Mouse (Mus musculus) ES-E14 (cell line): ENCODE results near the gene Zfp423. TPM values are rescaled to one million over a fixed set of nuclear protein-coding genes. Genes with fewer than 3 reads are reported as not detected.

Source experiments
- DNase-seq: peaks from one replicate; pipeline ENCODE4 v3.0.0-alpha.2; 2013; ENCODE audit warnings: low read depth, low spot score
- H3K27ac ChIP-seq: 2 replicates; pipeline ENCODE4 v1.5.1; 2012; ENCODE audit warnings: low read depth, mild to moderate bottlenecking, low read length, moderate library complexity, mixed read lengths; ENCODE audit not compliant: poor library complexity, insufficient read depth, severe bottlenecking
- H3K36me3 ChIP-seq: 2 replicates; pipeline ENCODE4 v1.6.1; 2012; ENCODE audit warnings: mild to moderate bottlenecking, low read length, moderate library complexity, mixed read lengths; ENCODE audit not compliant: control insufficient read depth, poor library complexity, insufficient read depth, severe bottlenecking
- H3K4me1 ChIP-seq, 2 experiments: fragments of 150-350 bp in 1 of 2; sonication (generic) in 1 of 2; 2 replicates each; pipeline ENCODE4 v1.6.1; 2012; ENCODE audit warnings: low read length in 2 of 2, mild to moderate bottlenecking in 1 of 2, mixed read lengths in 1 of 2; ENCODE audit not compliant: control insufficient read depth in 2 of 2, insufficient read depth in 2 of 2, poor library complexity in 1 of 2
- H3K4me3 ChIP-seq, 2 experiments: fragments of 150-350 bp in 1 of 2; sonication (generic) in 1 of 2; 2 replicates each; pipeline ENCODE4 v1.5.1; 2012; ENCODE audit warnings: low read length in 2 of 2, low read depth in 1 of 2, mild to moderate bottlenecking in 1 of 2, mixed read lengths in 1 of 2; ENCODE audit not compliant: insufficient read depth in 1 of 2, poor library complexity in 1 of 2, severe bottlenecking in 1 of 2
- H3K9ac ChIP-seq: 2 replicates; pipeline ENCODE4 v1.6.1; 2012; ENCODE audit warnings: low read depth, mild to moderate bottlenecking, low read length, mixed read lengths; ENCODE audit not compliant: poor library complexity, insufficient read depth, severe bottlenecking
- H3K9me3 ChIP-seq: fragments of 150-350 bp; sonication (generic); 2 replicates; pipeline ENCODE4 v1.6.1; 2012; ENCODE audit warnings: low read depth, mild to moderate bottlenecking, low read length; ENCODE audit not compliant: control insufficient read depth, insufficient read depth
- CHD2 ChIP-seq: IDR thresholded peaks from 2 replicates; pipeline ENCODE4 v1.6.1; 2014; ENCODE audit warnings: mild to moderate bottlenecking, low read depth, low read length, inconsistent platforms
- HCFC1 ChIP-seq: IDR thresholded peaks from 2 replicates; pipeline ENCODE4 v1.6.1; 2012; ENCODE audit warnings: low read length, inconsistent platforms, borderline replicate concordance; ENCODE audit not compliant: insufficient read depth
- MAFK ChIP-seq: IDR thresholded peaks from 2 replicates; pipeline ENCODE4 v1.6.1; 2014; ENCODE audit warnings: mild to moderate bottlenecking, low read depth, low read length, inconsistent platforms; ENCODE audit not compliant: insufficient read depth
- ZC3H11A ChIP-seq: IDR thresholded peaks from 2 replicates; pipeline ENCODE4 v1.6.1; 2012; ENCODE audit warnings: low read depth, mild to moderate bottlenecking, inconsistent platforms, low read length, borderline replicate concordance
- ZNF384 ChIP-seq: IDR thresholded peaks from 2 replicates; pipeline ENCODE4 v1.6.1; 2012; ENCODE audit warnings: low read depth, low read length, inconsistent platforms
- in situ Hi-C, 2 experiments: fragments of 600-800 bp; cut with MboI; formaldehyde crosslinking; loops; one replicate each; pipeline ENCODE4 v1.15.1; 2025; ENCODE audit warnings: low sequenced_read_pairs in 2 of 2, inconsistent platforms in 1 of 2; ENCODE audit not compliant: unreplicated experiment in 2 of 2
- total RNA-seq: library from RNA; depleted of rRNA; stranded (reverse); fragments of 300-350 nt; gene quantifications from 2 replicates; pipeline ENCODE4 v1.2.3, GENCODE M21; 2012

Zfp423 gene
- total RNA-seq, 1 experiment = 23.2 TPM

DNA sequence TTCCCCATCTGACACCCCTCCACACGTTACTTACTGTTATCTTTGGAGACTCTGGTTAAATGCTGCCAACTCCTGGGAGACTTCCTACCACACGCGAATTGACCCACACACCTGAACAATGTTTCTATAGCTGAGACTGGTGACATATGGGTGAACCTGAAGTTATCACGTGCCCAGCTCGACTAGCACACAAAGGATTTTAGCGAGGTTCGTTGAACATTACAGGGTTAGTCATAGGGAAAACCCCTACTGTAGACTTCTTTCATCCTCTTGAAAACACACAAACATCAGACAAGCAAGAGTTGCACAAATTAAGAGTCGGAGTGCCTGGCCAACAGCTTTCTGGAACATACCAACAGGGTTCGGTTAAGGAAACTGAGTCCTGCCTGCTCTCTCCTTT lies 191.5 kb downstream of the Zfp423 start:
- H3K36me3 ChIP-seq = peaks cover 3% of the 10 kb centered on the region; the same call in 1 of the 2 replicates
- H3K27ac ChIP-seq = no peak overlapping the region
- no peaks in the 10 kb centered on the region for H3K4me1 ChIP-seq

GRCm38 (mm10) chr8:87765276-87765675 lies 194.1 kb downstream of the Zfp423 start:
- no peaks in the 10 kb centered on the region for H3K4me1 ChIP-seq
- TF ChIP-seq MAFK (no peak), ZC3H11A (no peak), ZNF384 (no peak), HCFC1 (no peak), CHD2 (no peak)
- H3K27ac ChIP-seq = no peak overlapping the region
- no peak overlapping the region for H3K4me3 ChIP-seq
- no peaks in the 10 kb centered on the region for H3K9me3 ChIP-seq
- H3K9ac ChIP-seq = no peak overlapping the region
- no peak for DNase-seq
- H3K36me3 ChIP-seq = no peaks in the 10 kb centered on the region
- in situ Hi-C loops = no loop called here

More for the DNA sequence above, 191.5 kb downstream of the Zfp423 start:
- Histone ChIP-seq H3K9me3 (no peaks in the 10 kb centered on the region), H3K9ac (no peak overlapping the region), H3K4me3 (no peak overlapping the region)
- no peak for DNase-seq
- in situ Hi-C loops = no loop called here
- no peak for TF ChIP-seq HCFC1
- no peak for TF ChIP-seq ZC3H11A
- TF ChIP-seq MAFK = no peak
- no peak for TF ChIP-seq ZNF384
- no peak for TF ChIP-seq CHD2

GRCm38 (mm10) chr8:87758750-87759149 lies 200.6 kb downstream of the Zfp423 start:
- in situ Hi-C loops = no loop called here
- H3K4me3 ChIP-seq = no peak overlapping the region
- peaks cover under 1% of the 10 kb centered on the region in 2 experiments; a peak in 2 of 4 replicates for H3K4me1 ChIP-seq
- no peak overlapping the region for H3K9ac ChIP-seq
- no peaks in the 10 kb centered on the region for H3K9me3 ChIP-seq
- DNase-seq = no peak
- no peak for TF ChIP-seq HCFC1
- no peak for TF ChIP-seq ZNF384
- no peak for TF ChIP-seq MAFK
- no peaks in the 10 kb centered on the region for H3K36me3 ChIP-seq
- H3K27ac ChIP-seq = no peak overlapping the region

GRCm38 (mm10) chr8:87754853-87755252 lies 204.5 kb downstream of the Zfp423 start:
- H3K4me3 ChIP-seq = no peak overlapping the region
- TF ChIP-seq CHD2 (no peak), HCFC1 (no peak), ZNF384 (no peak), ZC3H11A (no peak), MAFK (no peak)
- H3K9ac ChIP-seq = no peak overlapping the region
- in situ Hi-C loops = no loop called here
- no peaks in the 10 kb centered on the region for H3K36me3 ChIP-seq
- H3K4me1 ChIP-seq = peaks cover 2 to 6% of the 10 kb centered on the region in 2 experiments; a peak in 3 of 4 replicates
- no peak for DNase-seq
- no peak overlapping the region for H3K27ac ChIP-seq
- H3K9me3 ChIP-seq = no peaks in the 10 kb centered on the region

DNA sequence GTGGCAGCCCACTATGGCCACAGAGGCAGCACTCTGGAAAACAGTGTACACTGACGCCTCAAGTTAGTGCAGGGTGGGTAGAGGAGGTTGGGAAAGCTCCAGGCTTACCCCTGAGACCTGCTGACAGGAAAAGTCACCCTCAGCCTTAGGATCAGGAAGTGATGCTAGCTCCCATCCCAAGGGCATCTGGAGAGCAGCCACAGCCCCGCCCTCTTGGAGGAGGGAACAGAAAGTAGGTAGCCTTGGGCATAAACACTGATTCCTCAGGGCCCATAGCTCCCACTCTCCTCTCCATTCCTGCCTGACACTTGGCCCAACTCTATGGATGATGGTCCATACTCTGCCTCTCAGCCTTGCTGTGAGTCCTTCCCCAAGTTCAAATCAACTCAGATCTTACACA lies 205.8 kb downstream of the Zfp423 start:
- no peak for TF ChIP-seq ZC3H11A
- TF ChIP-seq ZNF384 = no peak
- no peak for TF ChIP-seq MAFK
- no peak for TF ChIP-seq HCFC1
- TF ChIP-seq CHD2 = no peak
- H3K4me1 ChIP-seq = peaks cover 2 to 6% of the 10 kb centered on the region in 2 experiments; a peak in 3 of 4 replicates
- H3K4me3 ChIP-seq = no peak overlapping the region
- H3K9ac ChIP-seq = no peak overlapping the region
- H3K27ac ChIP-seq = no peak overlapping the region
- DNase-seq = no peak
- H3K36me3 ChIP-seq = no peaks in the 10 kb centered on the region
- H3K9me3 ChIP-seq = no peaks in the 10 kb centered on the region
- in situ Hi-C loops = no loop called here
